Comparison of ENCODE assay signal across 31 mouse cellular contexts in the genomic region with DNA sequence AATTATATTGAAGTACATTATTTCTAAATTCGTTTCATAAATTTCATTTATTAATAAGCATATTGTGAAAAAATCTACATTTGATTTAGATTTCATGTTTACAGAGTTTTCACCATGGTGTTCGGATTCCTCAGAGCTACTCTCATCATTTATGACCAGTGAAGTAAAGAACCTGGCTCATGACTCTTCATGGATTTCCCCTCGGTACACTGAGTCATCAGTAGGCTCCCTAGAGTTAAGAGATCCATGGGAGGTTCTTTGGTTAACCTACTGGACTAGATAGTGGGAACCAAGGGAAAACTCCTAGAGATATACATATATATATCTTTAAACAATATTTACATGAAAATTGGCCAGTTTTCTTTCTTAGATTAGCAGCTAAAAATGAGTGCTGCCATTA.
"Had no signal": no experiment of that assay in that cellular context is flagged by ENCODE, and none has a peak within 500 bp of the region (broad histone marks: within the 10 kb centered on the region; RNA-seq: fewer than 3 reads in every experiment).

No protein-coding gene starts in this region.

- H3K27me3 ChIP-seq: limb, embryonic 12.5 days; limb, embryonic 13.5 days; limb, embryonic 15.5 days; liver, embryonic 12.5 days; liver, embryonic 13.5 days; liver, embryonic 15.5 days; lung, embryonic 15.5 days; megakaryocyte, embryonic 14.5 days; midbrain, embryonic 12.5 days; midbrain, embryonic 13.5 days; midbrain, embryonic 15.5 days; neural tube, embryonic 12.5 days; neural tube, embryonic 13.5 days had no signal

- H3K4me2 ChIP-seq: limb, embryonic 12.5 days; limb, embryonic 13.5 days; limb, embryonic 15.5 days; liver, embryonic 11.5 days; liver, embryonic 12.5 days; liver, embryonic 13.5 days; liver, embryonic 15.5 days; lung, embryonic 14.5 days; lung, embryonic 15.5 days; midbrain, embryonic 11.5 days; midbrain, embryonic 12.5 days; midbrain, embryonic 13.5 days; midbrain, embryonic 15.5 days; neural tube, embryonic 12.5 days; neural tube, embryonic 13.5 days had no signal

- H3K9ac ChIP-seq: limb, embryonic 12.5 days; limb, embryonic 13.5 days; limb, embryonic 15.5 days; liver, embryonic 12.5 days; liver, embryonic 13.5 days; liver, embryonic 14.5 days; liver, embryonic 15.5 days; liver, postnatal 0 days; lung, embryonic 14.5 days; lung, embryonic 15.5 days; midbrain, embryonic 12.5 days; midbrain, embryonic 13.5 days; midbrain, embryonic 15.5 days; neural tube, embryonic 12.5 days; neural tube, embryonic 13.5 days had no signal

- H3K4me3 ChIP-seq: limb, embryonic 12.5 days; limb, embryonic 13.5 days; limb, embryonic 15.5 days; liver, embryonic 12.5 days; liver, embryonic 13.5 days; liver, embryonic 15.5 days; lung, embryonic 15.5 days; megakaryocyte, embryonic 14.5 days; midbrain, embryonic 10.5 days; midbrain, embryonic 12.5 days; midbrain, embryonic 13.5 days; midbrain, embryonic 15.5 days; myocyte; neural tube, embryonic 12.5 days; neural tube, embryonic 13.5 days had no signal

- H3K9me3 ChIP-seq: limb, embryonic 12.5 days; limb, embryonic 13.5 days; limb, embryonic 15.5 days; liver, embryonic 12.5 days; liver, embryonic 13.5 days; liver, embryonic 15.5 days; lung, embryonic 15.5 days; megakaryocyte, embryonic 14.5 days; midbrain, embryonic 10.5 days; midbrain, embryonic 12.5 days; midbrain, embryonic 13.5 days; midbrain, embryonic 15.5 days; neural tube, embryonic 12.5 days; neural tube, embryonic 13.5 days had no signal

- H3K4me1 ChIP-seq: limb, embryonic 12.5 days; limb, embryonic 13.5 days; limb, embryonic 15.5 days; liver, embryonic 12.5 days; liver, embryonic 13.5 days; liver, embryonic 15.5 days; lung, embryonic 15.5 days; midbrain, embryonic 10.5 days; midbrain, embryonic 12.5 days; midbrain, embryonic 13.5 days; midbrain, embryonic 15.5 days; neural tube, embryonic 12.5 days; neural tube, embryonic 13.5 days had no signal

- DNase-seq: left cerebral cortex, postnatal 4 days; liver; liver, embryonic 13.5 days; liver, postnatal 0 days; lung, adult 18-20 months; lung, adult 2 months; lung, embryonic 14.5 days; lung, postnatal 10 days; lung, postnatal 36 days; lung, postnatal 4 days; midbrain, embryonic 14.5 days had no signal

- ATAC-seq: liver, embryonic 12.5 days; liver, postnatal 0 days; lung, postnatal 0 days; midbrain, embryonic 13.5 days; midbrain, embryonic 15.5 days; midbrain, embryonic 16.5 days had no signal

- H3K27ac ChIP-seq: limb, embryonic 12.5 days; limb, embryonic 13.5 days; limb, embryonic 15.5 days; liver, embryonic 12.5 days; liver, embryonic 13.5 days; liver, embryonic 14.5 days; liver, embryonic 15.5 days; lung, embryonic 15.5 days; macrophage; midbrain, embryonic 10.5 days; midbrain, embryonic 12.5 days; midbrain, embryonic 13.5 days; midbrain, embryonic 15.5 days; neural tube, embryonic 12.5 days; neural tube, embryonic 13.5 days had no signal
